Mouse (Mus musculus) ES-E14 (cell line): ENCODE results near the gene Lgr6. TPM values are rescaled to one million over a fixed set of nuclear protein-coding genes. Genes with fewer than 3 reads are reported as not detected.

ENCODE experiments used
- DNase-seq: peaks from one replicate; pipeline ENCODE4 v3.0.0-alpha.2; 2013; ENCODE audit warnings: low read depth, low spot score
- H3K27ac ChIP-seq: 2 replicates; pipeline ENCODE4 v1.5.1; 2012; ENCODE audit warnings: low read depth, mild to moderate bottlenecking, low read length, moderate library complexity, mixed read lengths; ENCODE audit not compliant: poor library complexity, insufficient read depth, severe bottlenecking
- H3K36me3 ChIP-seq: 2 replicates; pipeline ENCODE4 v1.6.1; 2012; ENCODE audit warnings: mild to moderate bottlenecking, low read length, moderate library complexity, mixed read lengths; ENCODE audit not compliant: control insufficient read depth, poor library complexity, insufficient read depth, severe bottlenecking
- H3K4me1 ChIP-seq, 2 experiments: fragments of 150-350 bp in 1 of 2; sonication (generic) in 1 of 2; 2 replicates each; pipeline ENCODE4 v1.6.1; 2012; ENCODE audit warnings: low read length in 2 of 2, mild to moderate bottlenecking in 1 of 2, mixed read lengths in 1 of 2; ENCODE audit not compliant: control insufficient read depth in 2 of 2, insufficient read depth in 2 of 2, poor library complexity in 1 of 2
- H3K4me3 ChIP-seq, 2 experiments: fragments of 150-350 bp in 1 of 2; sonication (generic) in 1 of 2; 2 replicates each; pipeline ENCODE4 v1.5.1; 2012; ENCODE audit warnings: low read length in 2 of 2, low read depth in 1 of 2, mild to moderate bottlenecking in 1 of 2, mixed read lengths in 1 of 2; ENCODE audit not compliant: insufficient read depth in 1 of 2, poor library complexity in 1 of 2, severe bottlenecking in 1 of 2
- H3K9ac ChIP-seq: 2 replicates; pipeline ENCODE4 v1.6.1; 2012; ENCODE audit warnings: low read depth, mild to moderate bottlenecking, low read length, mixed read lengths; ENCODE audit not compliant: poor library complexity, insufficient read depth, severe bottlenecking
- H3K9me3 ChIP-seq: fragments of 150-350 bp; sonication (generic); 2 replicates; pipeline ENCODE4 v1.6.1; 2012; ENCODE audit warnings: low read depth, mild to moderate bottlenecking, low read length; ENCODE audit not compliant: control insufficient read depth, insufficient read depth
- CHD2 ChIP-seq: IDR thresholded peaks from 2 replicates; pipeline ENCODE4 v1.6.1; 2014; ENCODE audit warnings: mild to moderate bottlenecking, low read depth, low read length, inconsistent platforms
- HCFC1 ChIP-seq: IDR thresholded peaks from 2 replicates; pipeline ENCODE4 v1.6.1; 2012; ENCODE audit warnings: low read length, inconsistent platforms, borderline replicate concordance; ENCODE audit not compliant: insufficient read depth
- MAFK ChIP-seq: IDR thresholded peaks from 2 replicates; pipeline ENCODE4 v1.6.1; 2014; ENCODE audit warnings: mild to moderate bottlenecking, low read depth, low read length, inconsistent platforms; ENCODE audit not compliant: insufficient read depth
- ZC3H11A ChIP-seq: IDR thresholded peaks from 2 replicates; pipeline ENCODE4 v1.6.1; 2012; ENCODE audit warnings: low read depth, mild to moderate bottlenecking, inconsistent platforms, low read length, borderline replicate concordance
- ZNF384 ChIP-seq: IDR thresholded peaks from 2 replicates; pipeline ENCODE4 v1.6.1; 2012; ENCODE audit warnings: low read depth, low read length, inconsistent platforms
- in situ Hi-C, 2 experiments: fragments of 600-800 bp; cut with MboI; formaldehyde crosslinking; loops; one replicate each; pipeline ENCODE4 v1.15.1; 2025; ENCODE audit warnings: low sequenced_read_pairs in 2 of 2, inconsistent platforms in 1 of 2; ENCODE audit not compliant: unreplicated experiment in 2 of 2
- total RNA-seq: library from RNA; depleted of rRNA; stranded (reverse); fragments of 300-350 nt; gene quantifications from 2 replicates; pipeline ENCODE4 v1.2.3, GENCODE M21; 2012

Gene Lgr6
- total RNA-seq, 1 experiment, result 1.7 TPM

GRCm38 (mm10) chr1:135085296-135085871 is 19.7 kb downstream of the Lgr6 start:
- peaks cover 3 to 8% of the 10 kb centered on the region in 2 experiments; a peak in 2 of 4 replicates for H3K4me1 ChIP-seq
- TF ChIP-seq ZC3H11A (no peak), MAFK (no peak), CHD2 (no peak), HCFC1 (no peak), ZNF384 (no peak)
- H3K27ac ChIP-seq, result no peak overlapping the region
- no peak overlapping the region for H3K9ac ChIP-seq
- peak overlapping the region; percentile 31 to 46; a peak in 3 of 4 replicates for H3K4me3 ChIP-seq
- in situ Hi-C loops, result no loop called here
- H3K36me3 ChIP-seq, result no peaks in the 10 kb centered on the region
- no peaks in the 10 kb centered on the region for H3K9me3 ChIP-seq
- DNase-seq, result no peak

DNA sequence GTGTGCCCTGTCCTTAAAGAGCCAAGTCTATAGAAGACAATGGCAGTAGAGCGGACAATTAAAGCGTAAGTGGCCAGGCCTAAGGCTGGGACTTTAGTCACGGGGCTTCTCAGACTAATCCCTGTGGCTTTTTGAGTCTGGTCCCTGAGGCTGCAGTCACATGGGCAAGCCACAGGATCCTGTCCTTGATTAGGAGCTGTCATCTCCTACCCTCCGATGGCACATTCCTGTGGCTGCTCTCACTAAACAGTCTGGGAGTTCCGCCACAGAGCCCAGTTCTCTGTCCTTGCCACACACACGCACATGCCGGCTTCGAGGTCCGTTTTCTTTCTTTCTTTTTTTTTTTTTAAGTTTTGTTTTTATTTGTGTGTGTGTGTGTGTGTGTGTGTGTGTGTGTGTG is 21.6 kb downstream of the Lgr6 start:
- in situ Hi-C loops, result no loop called here
- TF ChIP-seq CHD2, result no peak
- TF ChIP-seq MAFK, result no peak
- TF ChIP-seq ZNF384, result no peak
- no peak for TF ChIP-seq HCFC1
- no peak for TF ChIP-seq ZC3H11A

GRCm38 (mm10) chr1:135082267-135082666 is 22.8 kb downstream of the Lgr6 start:
- TF ChIP-seq ZC3H11A, result no peak
- TF ChIP-seq MAFK, result no peak
- no peak for TF ChIP-seq CHD2
- no peak for TF ChIP-seq ZNF384
- Histone ChIP-seq H3K4me1 (peaks cover 3 to 12% of the 10 kb centered on the region in 2 experiments; a peak in 3 of 4 replicates), H3K4me3 (no peak overlapping the region), H3K9me3 (no peaks in the 10 kb centered on the region), H3K27ac (no peak overlapping the region), H3K36me3 (no peaks in the 10 kb centered on the region), H3K9ac (no peak overlapping the region)
- in situ Hi-C loops, result no loop called here
- DNase-seq, result no peak

More for the DNA sequence above, 21.6 kb downstream of the Lgr6 start:
- DNase-seq, result no peak
- Histone ChIP-seq H3K9ac (no peak overlapping the region), H3K36me3 (no peaks in the 10 kb centered on the region), H3K9me3 (no peaks in the 10 kb centered on the region), H3K27ac (no peak overlapping the region), H3K4me1 (peaks cover 3 to 12% of the 10 kb centered on the region in 2 experiments; a peak in 3 of 4 replicates), H3K4me3 (no peak overlapping the region)

GRCm38 (mm10) chr1:135079021-135079420 is 26.1 kb downstream of the Lgr6 start:
- in situ Hi-C loops, result no loop called here
- no peaks in the 10 kb centered on the region for H3K36me3 ChIP-seq
- TF ChIP-seq ZC3H11A, result no peak
- H3K9ac ChIP-seq, result no peak overlapping the region
- peaks cover 0 to 6% of the 10 kb centered on the region in 2 experiments; a peak in 2 of 4 replicates for H3K4me1 ChIP-seq
- no peak overlapping the region for H3K4me3 ChIP-seq
- H3K27ac ChIP-seq, result no peak overlapping the region
- no peak for DNase-seq
- H3K9me3 ChIP-seq, result no peaks in the 10 kb centered on the region

DNA sequence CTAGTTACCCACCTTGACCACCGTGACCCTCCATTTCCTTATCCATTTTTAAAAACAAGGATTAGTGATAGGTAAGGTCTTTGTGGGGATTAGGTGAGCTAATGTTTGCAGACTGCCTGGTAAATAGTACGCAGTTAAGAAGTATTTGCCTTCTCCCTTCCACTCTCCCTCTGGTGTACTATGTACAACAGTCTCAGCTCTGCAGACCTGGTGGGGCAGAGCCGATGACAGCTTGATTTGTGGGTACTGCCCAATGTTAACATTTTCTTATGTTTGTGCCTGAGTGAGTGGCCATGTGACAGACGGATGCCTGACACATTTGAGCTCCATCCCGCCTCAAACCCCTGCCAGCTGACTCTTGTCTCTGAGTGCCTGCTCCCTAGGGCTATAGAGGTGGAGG is 28.6 kb downstream of the Lgr6 start:
- no peak overlapping the region for H3K9ac ChIP-seq
- no peak for DNase-seq
- no peak overlapping the region for H3K27ac ChIP-seq
- H3K4me3 ChIP-seq, result no peak overlapping the region
- H3K36me3 ChIP-seq, result no peaks in the 10 kb centered on the region
- peaks cover 0 to 9% of the 10 kb centered on the region in 2 experiments; a peak in 2 of 4 replicates for H3K4me1 ChIP-seq
- no peaks in the 10 kb centered on the region for H3K9me3 ChIP-seq
- in situ Hi-C loops, result no loop called here
- TF ChIP-seq ZNF384, result no peak
